Mouse (Mus musculus): ENCODE data around the gene Olfr313. TPM values are rescaled to one million over a fixed set of nuclear protein-coding genes. Genes with fewer than 3 reads are reported as not detected.
A peak's percentile ranks its signal among the peaks of the same experiment; 100 is the strongest.
"Not testable (repeated sequence)": the region's sequence is repeated elsewhere in the genome, so short reads cannot be mapped to it uniquely, and the experiment has no call there.

Olfr313 gene
- polyA plus RNA-seq, 1 experiment from 2014 or later = not detected

DNA sequence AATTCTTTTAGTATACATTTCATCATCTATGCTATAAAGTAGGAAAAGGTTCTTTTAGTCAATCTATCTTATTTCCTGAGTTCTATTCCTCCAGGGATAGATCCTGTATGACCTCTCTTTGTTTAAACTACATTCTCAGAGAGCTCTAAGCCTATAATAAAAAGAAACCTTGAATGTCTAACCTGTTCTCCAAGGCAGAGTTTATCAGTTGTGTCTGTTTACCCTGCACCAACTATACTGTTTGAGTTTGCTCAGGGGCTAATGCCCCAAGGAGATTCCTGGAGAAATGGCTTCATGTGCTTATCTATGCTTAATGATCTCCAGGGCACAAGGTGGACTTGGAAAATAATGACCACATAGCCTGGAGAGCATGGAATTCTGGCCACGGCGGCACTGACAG, 10.4 kb upstream of the Olfr313 start:
- DNase-seq (no peak), ATAC-seq (ENCODE audit: insufficient read depth) (no peak)
- H3K4me2 ChIP-seq = no peak overlapping the region
- H3K9ac ChIP-seq = no peak overlapping the region
- H3K4me3 ChIP-seq (ENCODE audit: low read depth, low read length) = no peak overlapping the region
- H3K36me3 ChIP-seq (ENCODE audit: insufficient read depth) = no peaks in the 10 kb centered on the region
- H3K27me3 ChIP-seq (ENCODE audit: insufficient read depth, low read length) = no peaks in the 10 kb centered on the region
- no peak for TF ChIP-seq CTCF (IDR thresholded peaks at IDR 0.05; ENCODE audit: low read depth)
- H3K4me1 ChIP-seq (ENCODE audit: insufficient read depth) = no peaks in the 10 kb centered on the region
- WGBS = 27% methylated on average over 2 of the region's 2 CpGs
- no peaks in the 10 kb centered on the region for H3K9me3 ChIP-seq (ENCODE audit: low read depth, low read length)
- H3K27ac ChIP-seq (ENCODE audit: low read depth) = no peak overlapping the region

DNA sequence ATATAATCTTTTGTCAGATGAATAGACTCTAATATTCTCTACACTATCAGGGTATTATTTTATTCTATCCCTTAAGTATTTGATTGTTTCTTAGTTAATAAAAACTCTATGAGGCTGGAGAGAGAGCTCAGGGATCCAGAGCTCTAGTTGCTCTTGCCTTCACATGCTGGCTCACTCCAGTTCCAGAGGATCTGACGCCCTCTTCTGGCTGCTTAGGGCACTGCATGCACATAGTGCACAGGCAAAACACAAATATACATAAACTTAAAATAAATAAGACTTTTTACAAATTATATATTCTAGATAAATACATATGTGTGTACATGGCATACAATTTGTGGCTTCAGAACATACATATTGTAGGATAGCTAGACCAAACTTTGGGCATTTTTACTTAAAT, 2.8 kb upstream of the Olfr313 start:
- H3K4me2 ChIP-seq = no peak overlapping the region
- no peak overlapping the region for H3K9ac ChIP-seq
- no peaks in the 10 kb centered on the region for H3K9me3 ChIP-seq (ENCODE audit: low read depth, low read length)
- H3K4me3 ChIP-seq (ENCODE audit: low read depth, low read length) = no peak overlapping the region
- no peaks in the 10 kb centered on the region for H3K27me3 ChIP-seq (ENCODE audit: insufficient read depth, low read length)
- peak; percentile 35 for TF ChIP-seq CTCF (IDR thresholded peaks at IDR 0.05; ENCODE audit: low read depth)
- H3K27ac ChIP-seq (ENCODE audit: low read depth) = no peak overlapping the region
- WGBS = 6% methylated on average over 1 of the region's 1 CpGs
- ATAC-seq (ENCODE audit: insufficient read depth) (no peak), DNase-seq (no peak)
- H3K36me3 ChIP-seq (ENCODE audit: insufficient read depth) = no peaks in the 10 kb centered on the region
- no peaks in the 10 kb centered on the region for H3K4me1 ChIP-seq (ENCODE audit: insufficient read depth)

DNA sequence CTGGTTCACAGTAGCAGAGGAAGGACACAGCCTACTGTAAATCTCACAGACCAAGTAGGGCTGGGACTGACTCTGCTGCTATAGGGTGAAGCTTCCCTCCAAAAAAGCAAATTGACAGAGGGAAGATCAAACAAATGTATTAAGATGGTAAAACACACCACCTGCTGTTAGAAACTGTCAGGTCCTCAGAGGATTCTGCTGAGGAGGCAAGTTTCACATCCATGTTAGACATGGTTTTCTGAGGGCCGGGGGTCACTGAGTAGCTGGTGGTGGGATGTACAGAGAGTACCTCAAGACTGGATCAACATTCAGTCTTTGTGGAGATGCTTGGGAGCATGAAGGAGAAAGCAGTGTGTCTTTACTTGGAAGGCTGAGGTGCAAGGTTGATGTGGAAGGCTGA, 876 bp downstream of the Olfr313 start:
- ATAC-seq (ENCODE audit: insufficient read depth) (no peak), DNase-seq (no peak)
- Histone ChIP-seq H3K9me3 (ENCODE audit: low read depth, low read length) (no peaks in the 10 kb centered on the region), H3K27ac (ENCODE audit: low read depth) (no peak overlapping the region), H3K4me3 (ENCODE audit: low read depth, low read length) (no peak overlapping the region), H3K9ac (no peak overlapping the region), H3K4me1 (ENCODE audit: insufficient read depth) (no peaks in the 10 kb centered on the region), H3K27me3 (ENCODE audit: insufficient read depth, low read length) (no peaks in the 10 kb centered on the region), H3K4me2 (no peak overlapping the region), H3K36me3 (ENCODE audit: insufficient read depth) (no peaks in the 10 kb centered on the region)
- no peak for TF ChIP-seq CTCF (IDR thresholded peaks at IDR 0.05; ENCODE audit: low read depth)
- WGBS = 77% methylated on average over 1 of the region's 1 CpGs

DNA sequence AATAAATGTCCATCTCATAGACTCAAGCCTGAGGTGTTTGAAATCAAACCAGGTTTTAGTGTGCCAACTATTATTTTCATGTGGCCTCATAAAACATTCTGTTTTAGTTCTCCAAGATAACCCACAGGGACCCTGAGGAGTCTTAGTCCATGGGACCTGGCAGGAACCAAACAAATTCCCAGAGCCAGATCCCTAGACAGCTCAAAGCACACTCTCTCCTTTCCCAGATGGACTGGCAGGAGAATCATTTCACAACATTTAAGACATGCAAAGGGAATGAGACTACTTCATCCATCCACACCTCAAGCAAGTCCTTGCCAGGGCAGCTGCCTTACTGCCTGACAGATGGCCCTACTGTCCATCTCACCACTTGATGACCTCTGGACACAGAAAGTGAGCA, 14.1 kb downstream of the Olfr313 start, which contains the start of gene Olfr312:
Olfr312 (plus strand) TSS at position 301 of the 400 bp plus-strand sequence.
- H3K4me3 ChIP-seq (ENCODE audit: low read depth, low read length); H3K27ac ChIP-seq (ENCODE audit: low read depth); H3K27me3 ChIP-seq (ENCODE audit: insufficient read depth, low read length); ATAC-seq (ENCODE audit: insufficient read depth); H3K36me3 ChIP-seq (ENCODE audit: insufficient read depth); H3K9me3 ChIP-seq (ENCODE audit: low read depth, low read length); DNase-seq; H3K4me2 ChIP-seq; H3K4me1 ChIP-seq (ENCODE audit: insufficient read depth); H3K9ac ChIP-seq: not testable (repeated sequence)

DNA sequence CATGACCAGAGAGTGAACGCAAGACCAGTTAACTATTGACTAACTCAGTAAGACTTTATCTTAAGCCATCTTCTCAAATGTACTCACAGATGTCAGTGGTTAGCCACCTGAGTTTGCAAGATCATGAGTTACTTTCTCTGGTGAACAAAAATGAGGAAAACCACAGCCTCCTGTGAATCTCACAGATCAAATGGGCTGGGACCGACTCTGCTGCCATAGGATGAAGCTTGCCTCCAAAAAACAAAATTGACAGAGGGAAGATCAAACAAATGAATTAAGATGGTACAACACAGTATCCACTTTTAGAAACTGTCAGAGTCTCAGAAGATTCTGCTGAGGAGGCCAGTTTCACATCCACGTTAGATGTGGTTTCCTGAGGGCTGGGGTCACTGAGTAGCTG, 15.0 kb downstream of the Olfr313 start:
- no peak for TF ChIP-seq CTCF (IDR thresholded peaks at IDR 0.05; ENCODE audit: low read depth)
- 69% methylated on average over 3 of the region's 3 CpGs for WGBS
- DNase-seq (no peak), ATAC-seq (ENCODE audit: insufficient read depth) (no peak)
- H3K9me3 ChIP-seq (ENCODE audit: low read depth, low read length) = no peaks in the 10 kb centered on the region
- no peaks in the 10 kb centered on the region for H3K36me3 ChIP-seq (ENCODE audit: insufficient read depth)
- H3K4me2 ChIP-seq = no peak overlapping the region
- H3K4me3 ChIP-seq (ENCODE audit: low read depth, low read length) = no peak overlapping the region
- no peak overlapping the region for H3K27ac ChIP-seq (ENCODE audit: low read depth)
- no peaks in the 10 kb centered on the region for H3K4me1 ChIP-seq (ENCODE audit: insufficient read depth)
- no peak overlapping the region for H3K9ac ChIP-seq
- no peaks in the 10 kb centered on the region for H3K27me3 ChIP-seq (ENCODE audit: insufficient read depth, low read length)

DNA sequence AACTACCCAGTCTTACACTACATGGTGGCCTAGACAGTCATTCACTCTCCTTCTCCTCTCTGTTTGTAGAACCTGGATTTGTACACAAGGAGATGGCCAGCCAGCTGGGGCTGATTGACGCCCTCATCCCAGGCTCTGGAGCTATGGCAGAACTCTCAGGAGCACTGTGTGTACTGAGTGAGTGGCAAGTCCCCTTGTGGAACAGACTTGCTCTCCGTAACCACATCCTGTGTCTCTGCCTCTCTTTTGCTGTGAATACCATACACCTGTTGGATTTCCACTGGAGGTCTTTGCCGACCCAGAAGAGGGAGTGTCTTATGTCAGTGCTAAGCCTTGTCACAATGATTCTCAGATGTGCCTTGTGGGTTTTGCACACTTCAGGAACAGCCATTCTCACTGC, 17.7 kb downstream of the Olfr313 start:
- 77% methylated on average over 3 of the region's 3 CpGs for WGBS
- H3K4me3 ChIP-seq (ENCODE audit: low read depth, low read length); DNase-seq; ATAC-seq (ENCODE audit: insufficient read depth); H3K36me3 ChIP-seq (ENCODE audit: insufficient read depth); H3K27ac ChIP-seq (ENCODE audit: low read depth); H3K9me3 ChIP-seq (ENCODE audit: low read depth, low read length); H3K27me3 ChIP-seq (ENCODE audit: insufficient read depth, low read length); H3K9ac ChIP-seq; H3K4me1 ChIP-seq (ENCODE audit: insufficient read depth); H3K4me2 ChIP-seq: not testable (repeated sequence)

DNA sequence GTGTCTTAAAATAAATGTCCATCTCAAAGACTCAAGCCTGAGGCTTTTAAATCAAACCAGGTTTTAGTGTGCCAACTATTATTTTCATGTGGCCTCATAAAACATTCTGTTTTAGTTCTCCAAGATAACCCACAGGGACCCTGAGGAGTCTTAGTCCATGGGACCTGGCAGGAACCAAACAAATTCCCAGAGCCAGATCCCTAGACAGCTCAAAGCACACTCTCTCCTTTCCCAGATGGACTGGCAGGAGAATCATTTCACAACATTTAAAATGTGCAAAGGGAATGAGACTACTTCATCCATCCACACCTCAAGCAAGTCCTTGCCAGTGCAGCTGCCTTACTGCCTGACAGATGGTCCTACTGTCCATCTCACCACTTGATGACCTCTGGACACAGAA, 24.2 kb downstream of the Olfr313 start, which contains the start of gene Olfr311:
Olfr311 (plus strand) TSS at position 301 of the 400 bp plus-strand sequence.
- H3K4me1 ChIP-seq (ENCODE audit: insufficient read depth); H3K36me3 ChIP-seq (ENCODE audit: insufficient read depth); H3K9me3 ChIP-seq (ENCODE audit: low read depth, low read length); ATAC-seq (ENCODE audit: insufficient read depth); H3K9ac ChIP-seq; DNase-seq; H3K4me2 ChIP-seq; H3K27ac ChIP-seq (ENCODE audit: low read depth); H3K27me3 ChIP-seq (ENCODE audit: insufficient read depth, low read length); H3K4me3 ChIP-seq (ENCODE audit: low read depth, low read length): not testable (repeated sequence)

DNA sequence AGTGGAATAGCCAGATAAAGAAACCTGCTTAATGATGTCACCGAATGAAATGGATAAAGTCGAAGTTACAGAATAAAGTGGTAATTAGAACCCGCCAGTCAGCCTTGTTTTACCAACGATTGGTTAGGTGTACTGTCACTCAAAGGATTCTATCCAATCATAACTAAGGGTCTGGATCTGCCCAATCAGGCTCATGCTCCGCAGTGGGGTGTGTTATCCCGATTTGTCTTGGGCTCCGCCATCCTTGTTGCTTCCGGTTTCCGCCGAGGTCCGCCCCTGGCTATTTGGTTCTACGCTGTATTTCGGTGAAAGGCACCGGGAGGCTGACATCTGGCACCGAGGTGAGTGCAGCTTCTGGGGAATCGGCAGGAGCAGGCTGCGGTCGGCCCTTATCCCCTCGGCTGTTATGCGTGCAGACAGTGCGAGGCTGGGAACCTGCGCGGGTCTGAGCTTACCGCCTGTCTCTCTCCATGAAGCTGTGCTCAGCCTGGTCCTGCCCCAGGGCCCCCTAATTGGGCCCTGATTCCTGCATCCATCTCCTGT, 32.2 kb downstream of the Olfr313 start, which contains the start of gene Gm12258:
Gm12258 (plus strand) TSS at position 240 of the 543 bp plus-strand sequence.
- under 1% methylated on average over 24 of the region's 24 CpGs for WGBS
- Histone ChIP-seq H3K27ac (ENCODE audit: low read depth) (no peak within 1 kb of the TSS), H3K9me3 (ENCODE audit: low read depth, low read length) (no peaks in the 10 kb centered on the region), H3K27me3 (ENCODE audit: insufficient read depth, low read length) (no peaks in the 10 kb centered on the region), H3K9ac (peak within 1 kb of the TSS; percentile 78), H3K36me3 (ENCODE audit: insufficient read depth) (peaks cover 13% of the 10 kb centered on the region; the same call in 1 of the 2 replicates), H3K4me2 (peak within 1 kb of the TSS; percentile 79), H3K4me3 (ENCODE audit: low read depth, low read length) (peak within 1 kb of the TSS; percentile 63), H3K4me1 (ENCODE audit: insufficient read depth) (0 out of 2 replicates have a peak, but pooled peaks cover 3% of the 10 kb centered on the region)
- ATAC-seq (ENCODE audit: insufficient read depth) (peak; percentile 100), DNase-seq (peak; percentile 98)
- TF ChIP-seq CTCF (IDR thresholded peaks at IDR 0.05; ENCODE audit: low read depth) = no peak
